Mouse (Mus musculus) WW6 (cell line): ENCODE measurements around the gene AC140267.1.

Source experiments
- DNase-seq: peaks from one replicate; pipeline ENCODE4 v3.0.0-alpha.2; 2013; ENCODE audit warnings: low read depth, low spot score

The AC140267.1 gene

DNA sequence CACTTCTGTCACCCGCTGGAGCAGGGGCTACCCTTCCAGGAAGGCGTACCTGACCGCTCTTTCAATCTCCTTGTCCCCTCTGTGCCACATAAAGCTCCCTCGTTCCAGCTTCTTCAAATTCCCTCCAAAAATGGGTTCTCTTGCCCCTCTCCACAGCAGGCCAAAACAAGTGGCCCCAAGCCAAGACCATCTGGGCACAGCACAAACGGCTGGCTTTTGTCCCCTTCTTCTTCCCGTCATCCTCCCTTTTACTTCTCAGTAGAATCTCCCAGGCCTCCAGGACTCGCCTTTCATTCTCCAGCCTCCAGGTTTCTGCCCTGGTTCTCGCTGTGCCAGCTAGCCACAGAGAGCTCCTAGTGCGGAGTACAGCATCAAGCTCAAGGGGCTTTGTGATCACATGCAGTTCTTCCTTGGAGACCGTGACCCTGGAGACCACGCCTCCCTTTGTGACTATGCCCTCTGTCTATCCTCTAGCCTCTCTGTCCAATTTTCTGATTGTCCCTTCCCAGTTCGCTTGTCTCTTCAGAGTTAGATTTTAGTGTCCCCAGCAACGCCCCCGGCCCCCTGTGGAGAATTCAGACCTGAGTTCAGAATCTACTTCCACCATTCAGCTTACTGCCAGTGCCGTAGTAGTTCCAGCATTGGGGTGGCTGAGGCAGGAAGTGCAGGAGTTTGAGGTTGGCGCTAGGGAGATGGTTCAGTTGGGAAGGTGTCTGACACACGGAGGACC lies 7.4 kb upstream of the AC140267.1 start:
- DNase-seq: no peak

DNA sequence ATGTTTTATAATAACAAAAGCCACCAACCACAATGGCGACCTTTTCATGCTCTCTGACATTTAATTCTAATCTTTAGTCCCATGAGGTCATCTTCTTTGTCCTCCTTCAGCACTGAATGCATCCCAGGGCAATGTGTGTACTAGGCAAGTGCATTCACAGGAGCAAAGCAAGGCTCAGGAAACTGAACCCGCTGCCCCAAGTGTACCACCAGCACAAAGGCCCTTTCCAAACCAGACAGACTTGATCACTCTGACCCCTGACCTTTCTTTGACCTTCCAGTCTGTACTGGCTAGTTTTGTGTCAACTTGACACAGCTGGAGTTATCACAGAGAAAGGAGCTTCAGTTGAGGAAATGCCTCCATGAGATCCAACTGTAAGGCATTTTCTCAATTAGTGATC lies 3.3 kb upstream of the AC140267.1 start:
- DNase-seq: no peak

DNA sequence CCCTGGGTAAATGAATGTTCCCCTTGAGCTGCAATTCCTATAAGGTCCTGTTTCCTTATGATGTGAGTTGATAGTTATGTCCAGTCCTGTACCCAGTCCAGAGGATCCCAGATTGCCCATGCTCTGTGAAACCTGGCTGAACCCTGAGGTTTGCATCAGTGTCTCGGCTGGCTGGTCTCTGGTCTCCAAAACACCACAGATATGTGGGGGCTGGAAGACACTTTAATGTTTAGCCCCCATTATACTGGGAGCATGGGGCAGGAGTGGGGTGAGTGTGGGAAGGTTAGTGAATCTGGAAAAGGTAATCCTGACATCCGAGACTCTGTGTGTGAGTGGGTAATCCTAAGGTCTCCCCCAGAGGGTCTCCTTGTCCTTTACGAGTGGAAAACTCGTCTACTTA lies 2.6 kb upstream of the AC140267.1 start:
- no peak for DNase-seq

DNA sequence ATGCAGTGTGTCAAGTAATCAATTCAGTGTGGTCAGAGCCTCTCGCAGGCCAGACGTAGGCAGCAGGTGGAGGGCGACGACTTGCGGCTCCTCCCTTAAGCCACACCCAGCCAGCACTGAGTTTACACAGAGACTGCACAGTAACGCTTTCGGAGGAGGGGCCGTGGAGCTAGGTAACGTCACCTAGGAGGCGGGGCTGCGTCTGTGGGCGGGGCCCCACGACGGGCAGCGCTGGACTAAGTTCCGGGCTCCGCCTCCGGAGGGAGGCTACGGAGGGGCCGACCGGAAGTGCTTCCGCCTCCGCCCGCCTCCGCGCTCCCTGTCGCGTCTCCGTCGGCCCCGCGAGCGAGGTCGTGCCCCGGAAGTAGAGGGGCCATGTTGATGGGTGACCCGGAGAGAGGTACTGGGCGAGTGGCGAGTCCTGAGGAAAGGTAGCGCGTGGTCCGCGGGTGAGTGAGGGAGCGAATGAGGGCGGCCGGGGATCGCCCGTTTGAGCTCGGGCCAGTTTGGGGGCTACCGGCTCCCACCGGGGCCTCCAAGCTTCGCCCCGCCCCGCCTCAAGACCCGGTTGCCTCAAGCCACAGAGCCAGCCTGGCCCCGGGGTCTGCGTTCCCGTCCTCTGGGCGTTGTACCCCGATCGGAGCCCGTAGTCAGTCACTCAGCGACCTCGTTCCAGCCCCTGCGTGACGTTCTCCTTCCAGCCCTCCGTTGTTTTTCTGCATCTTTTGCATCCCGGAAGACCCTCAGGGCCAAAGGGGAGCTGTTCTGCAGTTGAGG lies 1.7 kb upstream of the AC140267.1 start, which contains the start of gene Mief1:
Gene Mief1 (plus strand): TSS at position 286 of the 777 bp plus-strand sequence.
- peak; percentile 98 for DNase-seq

DNA sequence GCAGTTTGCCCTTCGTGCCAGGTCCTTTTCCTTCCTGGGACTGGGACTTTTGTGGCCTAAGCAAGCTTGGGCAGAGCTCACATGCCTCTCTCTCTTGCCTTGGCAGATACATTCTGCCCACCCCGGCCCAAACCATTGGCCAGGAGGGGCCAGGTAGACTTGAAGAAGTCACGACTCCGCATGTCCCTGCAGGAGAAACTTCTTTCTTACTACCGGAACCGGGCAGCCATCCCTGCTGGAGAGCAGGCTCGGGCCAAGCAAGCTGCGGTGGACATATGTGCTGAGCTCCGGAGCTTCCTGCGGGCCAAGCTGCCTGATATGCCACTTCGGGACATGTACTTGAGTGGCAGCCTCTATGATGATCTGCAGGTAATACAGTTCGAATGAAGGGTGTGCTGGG lies 12.5 kb downstream of the AC140267.1 start:
- no peak for DNase-seq

DNA sequence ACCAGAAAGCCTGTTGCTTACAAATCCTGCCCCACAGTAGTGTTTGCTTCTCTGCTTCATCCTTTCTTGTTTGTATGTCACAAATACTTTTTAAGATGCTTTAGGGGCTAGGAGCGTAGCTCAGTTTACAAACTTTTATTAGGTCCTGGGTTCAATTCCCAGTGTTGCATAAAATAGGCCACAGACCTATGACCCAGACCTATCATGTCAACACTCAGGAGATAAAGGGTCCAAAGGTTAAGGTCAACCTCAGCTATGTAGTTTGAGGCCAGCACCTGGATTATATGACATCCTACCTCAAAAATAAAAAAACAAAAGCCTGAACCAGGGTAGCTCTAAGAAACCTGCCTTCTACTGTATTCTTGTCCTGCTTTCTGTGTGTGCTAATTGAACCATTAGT lies 13.0 kb downstream of the AC140267.1 start:
- no peak for DNase-seq

DNA sequence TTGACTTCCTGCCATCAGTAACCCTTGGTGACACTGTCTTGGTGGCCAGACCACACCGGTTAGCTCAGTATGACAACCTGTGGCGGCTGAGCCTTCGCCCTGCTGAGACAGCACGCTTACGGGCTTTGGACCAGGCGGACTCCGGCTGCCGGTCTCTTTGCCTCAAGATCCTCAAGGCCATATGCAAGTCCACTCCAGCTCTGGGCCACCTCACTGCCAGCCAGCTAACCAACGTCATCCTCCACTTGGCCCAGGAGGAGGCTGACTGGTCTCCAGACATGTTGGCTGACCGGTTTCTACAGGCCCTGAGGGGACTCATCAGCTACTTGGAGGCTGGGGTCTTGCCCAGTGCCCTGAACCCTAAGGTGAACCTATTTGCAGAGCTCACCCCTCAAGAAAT lies 14.0 kb downstream of the AC140267.1 start:
- DNase-seq: no peak

DNA sequence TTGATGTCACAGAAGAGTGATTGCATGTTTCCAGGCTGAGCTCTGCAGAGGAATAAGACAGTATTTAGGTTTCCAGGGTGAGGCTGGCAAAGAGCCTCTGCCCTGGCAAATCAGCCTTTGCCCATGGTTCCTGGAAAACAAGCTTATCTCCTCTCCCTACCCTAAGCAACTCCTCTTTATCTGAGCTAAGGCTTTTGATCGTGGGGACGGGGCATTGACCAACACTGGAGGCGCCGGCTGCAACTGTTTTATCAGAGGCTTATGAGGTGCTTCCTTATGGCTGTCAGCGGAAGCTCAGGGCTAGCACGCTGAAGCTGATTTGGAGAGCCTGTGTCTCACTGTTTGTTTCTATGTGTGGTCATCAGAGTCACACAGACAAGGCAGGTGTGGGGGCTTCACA lies 15.0 kb downstream of the AC140267.1 start:
- DNase-seq: no peak

DNA sequence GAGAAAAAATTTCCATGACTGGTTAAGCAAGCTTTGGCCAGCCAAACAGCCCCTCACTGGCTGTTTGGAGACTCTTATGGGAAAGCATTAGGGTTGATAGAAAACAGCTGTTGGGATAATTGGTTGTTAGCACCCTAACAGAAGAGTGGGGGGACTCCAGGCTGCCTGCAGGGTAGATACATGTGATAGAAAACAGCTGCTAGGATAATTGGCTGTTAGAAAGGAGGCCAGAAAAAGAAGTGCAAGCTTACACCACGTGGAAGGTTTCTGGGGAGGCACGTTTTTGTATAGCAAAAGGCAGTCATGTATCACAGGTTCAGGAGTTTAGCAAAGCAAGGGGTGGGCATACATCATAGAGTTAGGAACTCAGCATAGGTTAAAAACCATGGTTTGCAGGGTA lies 17.9 kb downstream of the AC140267.1 start:
- DNase-seq: no peak

DNA sequence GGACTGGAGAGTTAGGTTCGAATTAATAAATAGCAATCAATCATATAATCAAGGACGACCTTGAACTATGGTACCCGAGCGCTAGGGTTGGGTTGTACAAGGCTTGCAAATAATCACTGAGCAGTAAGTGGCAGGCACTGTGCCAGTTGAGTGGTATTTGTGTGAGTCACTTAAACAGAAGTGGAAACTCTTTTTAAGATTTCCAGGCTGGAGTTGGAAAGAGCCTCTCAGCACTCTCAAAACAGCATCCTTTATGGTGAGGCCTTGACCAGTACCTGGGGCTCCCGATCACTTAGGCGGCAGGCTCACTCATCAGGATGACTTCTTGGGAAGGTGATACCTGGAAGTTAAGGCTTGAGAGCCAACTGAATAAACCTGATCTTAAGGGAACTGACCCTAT lies 18.6 kb downstream of the AC140267.1 start:
- no peak for DNase-seq

DNA sequence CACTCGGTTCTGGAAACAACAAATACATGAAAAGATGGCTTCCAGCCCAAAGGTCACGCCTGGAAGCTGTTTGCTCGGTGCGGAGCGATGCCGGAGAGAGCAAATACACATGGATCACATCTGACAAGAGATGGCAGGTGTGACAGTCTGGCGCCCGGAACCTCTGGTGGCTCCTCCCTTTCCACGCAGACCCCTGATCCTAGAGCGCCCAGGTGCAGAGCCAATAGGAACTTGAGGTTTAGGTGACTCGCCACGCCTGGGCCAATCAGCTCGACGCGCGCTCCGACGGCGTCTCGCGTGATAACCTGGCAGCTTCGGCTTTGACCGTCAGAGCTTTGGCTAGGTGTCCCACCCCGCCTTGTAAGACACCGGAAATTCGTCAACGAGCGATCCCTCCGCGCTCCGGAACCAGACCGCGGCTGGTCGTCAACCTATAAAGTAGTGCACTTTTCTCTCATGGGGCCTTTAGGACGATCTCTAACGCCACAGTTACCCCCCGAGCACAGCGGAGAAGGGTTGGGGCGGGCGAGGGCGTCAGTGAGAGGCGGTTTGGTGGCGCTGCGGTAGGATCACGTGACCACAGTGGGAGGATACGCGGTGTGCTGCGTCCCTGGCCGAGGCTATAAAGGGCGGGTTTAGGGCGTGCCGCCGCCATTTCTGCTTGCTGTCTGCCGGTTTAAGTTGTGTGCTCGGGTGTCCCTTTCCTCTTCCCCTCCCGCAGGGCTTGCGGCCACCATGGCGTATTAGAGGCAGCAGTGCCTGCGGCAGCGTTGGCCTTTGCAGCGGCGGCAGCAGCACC lies 19.4 kb downstream of the AC140267.1 start, which contains the start of gene Atf4:
Gene Atf4 (plus strand): TSS at position 338 of the 799 bp plus-strand sequence.
- DNase-seq: peak; percentile 99

DNA sequence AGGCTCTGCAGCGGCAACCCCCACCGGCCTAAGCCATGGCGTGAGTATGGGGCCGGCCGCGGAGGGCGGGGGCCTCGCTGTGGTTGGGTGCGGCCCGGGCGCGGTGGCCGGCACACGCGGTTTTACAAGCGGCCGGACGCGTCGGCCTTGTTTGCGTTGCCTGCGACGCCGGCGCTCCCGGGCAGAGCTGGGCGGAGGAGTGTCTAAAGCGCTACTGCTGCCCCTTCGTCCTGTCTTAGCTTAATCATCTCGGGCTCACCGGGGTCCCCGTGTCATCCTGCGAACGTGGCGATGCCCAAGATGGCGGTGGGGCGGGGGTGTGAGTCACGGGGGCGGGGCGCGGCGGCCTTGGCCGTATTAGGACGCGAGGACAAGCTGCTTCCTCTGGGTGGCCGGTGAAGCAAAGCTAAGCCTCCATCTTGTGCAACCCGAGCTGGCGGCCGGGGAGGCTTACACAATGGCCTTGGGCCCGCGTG lies 20.0 kb downstream of the AC140267.1 start:
- DNase-seq: no peak

DNA sequence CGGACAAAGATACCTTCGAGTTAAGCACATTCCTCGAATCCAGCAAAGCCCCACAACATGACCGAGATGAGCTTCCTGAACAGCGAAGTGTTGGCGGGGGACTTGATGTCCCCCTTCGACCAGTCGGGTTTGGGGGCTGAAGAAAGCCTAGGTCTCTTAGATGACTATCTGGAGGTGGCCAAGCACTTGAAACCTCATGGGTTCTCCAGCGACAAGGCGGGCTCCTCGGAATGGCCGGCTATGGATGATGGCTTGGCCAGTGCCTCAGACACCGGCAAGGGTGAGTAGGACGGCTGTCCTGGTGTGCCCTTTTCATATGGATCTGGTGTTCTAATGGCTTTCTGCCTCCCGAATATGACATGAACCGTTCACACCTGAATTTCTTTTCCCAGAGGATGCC lies 20.6 kb downstream of the AC140267.1 start:
- DNase-seq: no peak

DNA sequence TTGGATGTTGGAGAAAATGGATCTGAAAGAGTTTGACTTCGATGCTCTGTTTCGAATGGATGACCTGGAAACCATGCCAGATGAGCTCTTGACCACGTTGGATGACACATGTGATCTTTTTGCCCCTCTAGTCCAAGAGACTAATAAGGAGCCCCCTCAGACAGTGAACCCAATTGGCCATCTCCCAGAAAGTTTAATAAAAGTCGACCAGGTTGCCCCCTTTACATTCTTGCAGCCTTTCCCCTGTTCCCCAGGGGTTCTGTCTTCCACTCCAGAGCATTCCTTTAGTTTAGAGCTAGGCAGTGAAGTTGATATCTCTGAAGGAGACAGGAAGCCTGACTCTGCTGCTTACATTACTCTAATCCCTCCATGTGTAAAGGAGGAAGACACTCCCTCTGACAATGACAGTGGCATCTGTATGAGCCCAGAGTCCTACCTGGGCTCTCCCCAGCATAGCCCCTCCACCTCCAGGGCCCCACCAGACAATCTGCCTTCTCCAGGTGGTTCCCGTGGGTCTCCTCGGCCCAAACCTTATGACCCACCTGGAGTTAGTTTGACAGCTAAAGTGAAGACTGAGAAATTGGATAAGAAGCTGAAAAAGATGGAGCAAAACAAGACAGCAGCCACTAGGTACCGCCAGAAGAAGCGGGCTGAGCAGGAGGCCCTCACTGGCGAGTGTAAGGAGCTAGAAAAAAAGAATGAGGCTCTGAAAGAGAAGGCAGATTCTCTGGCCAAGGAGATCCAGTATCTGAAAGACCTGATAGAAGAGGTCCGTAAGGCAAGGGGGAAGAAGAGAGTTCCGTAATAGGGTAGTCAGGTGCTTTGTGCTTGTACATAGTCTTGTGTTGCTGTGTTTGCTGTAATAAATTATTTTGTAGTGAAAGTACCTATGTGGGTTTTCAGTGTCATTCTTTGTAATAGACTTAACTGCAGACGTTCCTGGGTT lies 21.3 kb downstream of the AC140267.1 start:
- no peak for DNase-seq

DNA sequence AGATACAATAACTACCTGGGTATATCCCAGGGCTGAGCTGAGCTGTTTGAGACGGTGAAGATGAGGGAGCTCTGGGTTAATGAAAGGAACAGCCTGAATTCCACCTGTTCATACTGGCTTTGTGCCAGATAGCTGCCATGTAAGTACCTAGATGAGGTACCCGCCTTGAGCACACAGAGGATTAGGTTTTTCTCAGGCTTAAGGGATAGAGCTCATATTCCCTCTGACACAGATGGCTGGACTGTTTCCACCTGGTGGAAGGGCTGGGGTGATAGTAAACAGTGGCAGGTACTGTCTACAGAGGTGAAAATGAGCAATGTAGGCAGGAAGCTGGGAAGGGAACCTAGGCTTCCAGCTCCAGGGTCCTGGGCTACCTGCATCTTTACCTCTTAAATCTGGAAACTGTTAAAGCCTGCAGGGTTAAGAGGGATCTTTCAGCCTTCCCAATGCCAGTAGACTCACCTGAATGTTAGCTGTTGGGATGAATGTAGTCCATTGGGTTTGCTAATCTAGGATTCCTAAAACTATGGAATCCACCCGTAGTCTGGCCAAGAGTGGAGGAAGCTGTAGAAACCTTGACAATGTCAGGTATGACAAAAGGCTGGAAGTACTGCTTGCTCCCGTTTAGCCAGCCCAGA lies 22.1 kb downstream of the AC140267.1 start:
- no peak for DNase-seq

DNA sequence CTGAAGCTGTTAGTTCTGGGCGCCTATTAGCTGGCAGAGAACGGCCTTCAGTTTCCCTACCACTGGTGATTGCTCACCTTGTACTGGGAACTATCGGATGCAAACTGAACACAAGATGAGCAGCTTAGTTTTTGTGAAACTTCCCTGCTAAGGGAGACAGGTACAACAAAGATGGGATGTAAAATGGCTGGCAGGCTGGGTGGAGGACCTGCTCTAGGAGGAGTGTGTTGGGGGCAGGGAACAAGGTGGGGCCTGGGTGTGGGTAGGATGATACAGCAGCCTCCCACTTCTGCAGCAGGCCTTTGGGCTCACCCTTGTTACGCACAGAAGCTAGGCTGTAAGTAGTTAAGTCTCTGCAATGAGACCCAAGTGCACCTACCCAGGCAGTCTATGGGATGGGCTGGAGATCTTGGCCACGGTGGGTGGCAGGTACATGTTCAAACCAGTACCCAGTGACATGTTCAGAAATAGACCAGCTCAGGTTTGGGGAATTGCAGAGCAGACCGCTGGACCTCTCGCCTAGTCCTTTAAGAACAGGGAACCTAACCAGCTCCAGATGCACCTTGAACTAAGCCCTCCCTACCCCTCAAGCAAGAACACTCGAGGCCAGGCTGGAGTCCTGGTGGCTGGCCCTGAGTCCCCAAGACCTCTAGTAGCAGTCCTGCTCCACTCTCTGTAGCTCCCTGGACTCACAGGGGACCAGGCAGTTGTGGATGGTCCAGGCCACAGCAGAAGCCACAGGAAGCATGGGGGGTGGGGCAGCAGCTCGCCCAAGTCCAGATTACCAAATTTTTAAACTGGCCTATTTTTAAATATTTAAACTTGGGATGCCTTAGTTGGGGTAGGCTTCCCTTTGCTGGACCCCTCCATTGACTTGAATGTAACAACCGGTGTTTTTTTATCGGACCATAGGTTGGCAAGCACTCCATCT lies 22.9 kb downstream of the AC140267.1 start:
- DNase-seq: no peak

DNA sequence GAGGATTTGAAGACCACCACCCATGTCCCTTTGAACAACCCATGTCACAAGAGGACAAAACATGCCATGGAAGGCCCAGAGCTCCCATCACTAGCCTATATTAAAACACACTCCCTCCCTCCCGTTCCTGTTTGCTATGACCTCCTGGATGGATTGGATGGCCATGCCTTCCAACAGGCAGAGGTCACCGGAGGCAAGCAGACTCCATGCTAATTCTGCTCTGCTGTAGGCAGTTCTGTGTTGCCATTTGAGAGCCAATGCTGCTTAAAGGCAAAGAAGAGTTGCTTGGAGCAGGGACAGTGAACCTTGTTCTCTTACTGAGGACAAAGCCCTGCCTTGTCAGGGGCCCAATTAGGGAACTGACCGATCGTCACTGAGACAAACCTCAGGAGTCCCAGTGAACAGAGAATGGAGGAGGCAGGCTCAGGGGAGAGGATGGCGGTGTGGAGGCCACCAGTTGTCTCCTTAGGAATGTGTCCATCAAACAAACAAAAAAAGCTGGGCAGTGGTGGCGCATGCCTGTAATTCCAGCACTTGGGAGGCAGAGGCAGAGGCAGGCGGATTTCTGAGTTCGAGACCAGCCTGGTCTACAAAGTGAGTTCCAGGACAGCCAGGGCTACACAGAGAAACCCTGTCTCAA lies 23.9 kb downstream of the AC140267.1 start:
- DNase-seq: no peak

DNA sequence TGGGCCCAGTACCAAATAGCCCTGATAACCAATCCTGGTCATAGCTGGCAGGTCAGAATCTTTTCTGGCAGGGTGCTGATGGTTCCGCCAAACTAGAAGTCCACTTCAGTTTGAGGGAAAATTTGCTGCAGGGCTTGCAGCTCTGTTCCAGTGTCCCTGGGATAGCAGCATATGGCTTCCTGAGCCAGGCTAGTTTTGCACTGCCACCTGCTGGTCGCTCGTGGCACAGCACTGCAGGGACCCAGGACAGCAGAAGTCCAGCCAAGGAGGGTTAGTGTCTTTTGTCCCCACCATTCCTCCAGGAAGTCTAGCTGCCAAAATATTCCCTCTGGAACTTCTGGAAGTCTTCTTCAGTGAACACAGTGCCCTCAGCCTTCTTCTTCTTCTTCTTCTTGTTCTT lies 25.0 kb downstream of the AC140267.1 start:
- no peak for DNase-seq

DNA sequence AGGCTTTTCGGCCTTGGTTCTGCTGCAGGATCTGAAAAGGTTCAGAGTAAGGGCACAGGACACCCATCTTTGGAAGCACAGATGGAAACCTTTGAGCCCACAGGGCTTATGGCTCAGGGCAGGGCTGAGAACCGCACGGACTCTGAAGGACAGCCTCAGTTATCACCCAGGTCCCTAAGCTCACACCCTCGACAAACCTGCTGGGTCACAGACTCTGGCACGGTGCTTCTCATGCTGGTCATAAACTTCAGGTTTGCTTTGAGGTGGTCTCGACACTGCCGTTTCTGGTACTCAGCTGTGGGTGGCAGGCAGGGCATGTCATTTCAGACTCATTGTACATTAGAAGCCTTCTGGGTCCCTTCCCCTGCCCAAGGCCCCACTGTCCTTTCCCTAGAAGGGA lies 25.5 kb downstream of the AC140267.1 start:
- no peak for DNase-seq
